Mouse (Mus musculus) fibroblast of lung, adult 2 months (primary cell): ENCODE data around the gene Ggnbp2.

Source experiments
- DNase-seq: peaks from one replicate; pipeline ENCODE4 v3.0.0-alpha.2; 2011; ENCODE audit warnings: low read depth

Ggnbp2 gene

DNA sequence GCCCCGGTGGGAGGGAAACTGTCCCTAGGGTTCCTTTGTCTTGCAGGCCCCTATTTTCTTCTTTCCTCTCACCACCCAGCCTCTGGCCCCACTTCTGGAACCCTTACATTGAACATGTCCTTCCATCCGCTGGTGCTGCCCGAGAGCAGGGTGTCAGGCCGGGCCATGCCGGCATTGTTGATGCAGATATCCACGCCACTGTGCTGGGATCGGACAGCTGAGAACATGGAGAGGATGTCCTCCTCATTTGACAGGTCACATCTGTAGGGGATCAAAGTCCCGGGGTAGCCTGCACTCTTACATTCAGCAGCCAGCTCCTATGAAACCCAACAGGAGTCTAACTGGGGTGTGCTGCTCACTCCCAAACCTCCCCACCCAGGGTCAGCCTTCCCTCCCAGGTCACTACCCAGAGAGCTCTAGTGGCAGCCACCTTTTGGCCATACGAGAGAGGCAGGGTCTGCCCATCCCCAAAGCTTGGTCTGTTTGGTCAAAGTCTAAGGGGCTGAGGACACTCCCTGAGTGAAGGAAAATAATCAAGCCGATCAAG is 45.3 kb downstream of the Ggnbp2 start:
- DNase-seq = no peak

DNA sequence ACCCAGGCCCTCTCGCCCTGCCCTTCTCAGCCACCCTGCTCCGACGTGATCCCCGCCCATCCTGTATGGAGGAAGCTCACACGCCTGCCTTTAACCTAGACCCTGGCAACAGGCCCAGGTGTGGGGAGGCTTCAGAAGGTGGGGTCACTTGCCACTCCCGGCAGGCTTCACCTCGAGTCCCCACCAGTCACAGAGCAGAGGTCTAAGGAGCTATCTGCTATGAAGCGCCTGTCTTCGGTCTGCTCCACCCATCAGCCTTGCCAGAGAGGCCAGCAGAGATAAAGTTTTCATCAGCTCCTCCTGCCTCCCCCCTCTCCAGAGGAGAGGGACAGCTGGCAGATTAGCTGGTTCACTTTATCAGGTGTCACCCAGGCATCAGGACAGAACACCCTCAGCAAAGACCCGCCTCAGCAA is 47.1 kb downstream of the Ggnbp2 start:
- DNase-seq = no peak

- DNase-seq = no peak
Measured at GRCm38 (mm10) chr11:84822487-84822886, 48.1 kb downstream of the Ggnbp2 start.

- DNase-seq = no peak
Measured at GRCm38 (mm10) chr11:84821131-84821770, 49.4 kb downstream of the Ggnbp2 start.

GRCm38 (mm10) chr11:84818961-84819692 is 51.5 kb downstream of the Ggnbp2 start, which contains the start of gene Mrm1:
Gene Mrm1 (minus strand): TSS chr11:84819515.
- DNase-seq = peak; percentile 91

DNA sequence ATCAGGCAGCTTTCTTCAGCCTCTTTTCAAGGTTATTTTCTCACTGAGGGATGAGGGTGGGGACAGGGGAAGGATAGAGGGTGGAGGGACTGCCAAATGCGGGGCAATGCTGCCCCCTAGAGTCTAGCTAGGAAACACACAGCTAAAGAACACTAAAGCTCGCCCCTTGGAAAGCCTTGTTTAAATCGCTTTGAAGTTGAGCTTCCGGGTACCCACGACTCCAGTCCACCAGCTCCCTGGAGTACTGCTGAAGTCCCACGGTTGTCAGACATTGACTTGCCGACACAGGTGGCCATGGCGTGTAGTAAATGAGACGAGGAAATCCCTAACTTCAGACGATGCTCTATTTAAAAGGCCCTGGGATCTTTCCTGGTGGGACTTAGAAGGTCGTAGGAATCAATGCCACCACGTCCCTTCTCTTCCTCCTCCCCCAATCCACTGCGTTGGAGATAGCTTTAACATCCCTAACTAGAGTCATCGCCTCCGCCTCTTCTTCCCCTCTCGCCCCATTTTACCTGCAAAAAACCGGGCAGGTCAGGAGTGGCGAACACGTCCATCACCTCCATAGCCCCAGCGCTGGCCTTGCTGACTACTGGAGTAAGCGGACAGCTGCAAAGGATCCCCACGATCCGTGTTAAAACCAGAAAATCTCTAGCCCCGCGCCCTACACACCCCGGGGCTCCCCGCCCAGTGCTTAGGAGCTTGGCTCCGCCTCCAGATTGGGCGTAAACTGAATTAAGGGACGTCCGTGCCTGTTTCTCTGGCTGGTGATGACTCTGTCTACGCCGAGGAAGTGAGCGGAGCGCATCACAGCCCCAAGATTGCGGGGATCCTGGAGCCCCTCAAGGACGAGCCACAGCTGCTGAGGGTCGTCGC is 52.3 kb downstream of the Ggnbp2 start:
- peak; percentile 57 for DNase-seq

DNA sequence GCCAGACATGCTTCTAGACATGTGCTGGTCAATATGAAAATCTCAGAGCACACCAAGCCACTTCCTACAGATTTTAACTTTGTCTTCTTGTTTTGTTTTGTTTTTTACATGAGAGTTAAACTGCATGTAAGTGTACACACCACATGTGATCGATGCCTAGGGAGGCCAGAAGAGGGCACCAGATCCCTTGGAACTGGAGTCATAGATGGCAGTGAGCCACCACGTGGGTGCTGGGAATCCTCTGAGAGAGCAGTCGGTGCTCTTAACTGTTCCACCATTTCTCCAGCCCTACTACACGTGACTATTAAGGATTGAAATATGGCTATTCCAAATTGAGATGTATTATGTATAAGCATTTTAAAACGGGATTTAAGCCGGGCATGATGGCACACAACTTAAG is 53.3 kb downstream of the Ggnbp2 start:
- DNase-seq = no peak

DNA sequence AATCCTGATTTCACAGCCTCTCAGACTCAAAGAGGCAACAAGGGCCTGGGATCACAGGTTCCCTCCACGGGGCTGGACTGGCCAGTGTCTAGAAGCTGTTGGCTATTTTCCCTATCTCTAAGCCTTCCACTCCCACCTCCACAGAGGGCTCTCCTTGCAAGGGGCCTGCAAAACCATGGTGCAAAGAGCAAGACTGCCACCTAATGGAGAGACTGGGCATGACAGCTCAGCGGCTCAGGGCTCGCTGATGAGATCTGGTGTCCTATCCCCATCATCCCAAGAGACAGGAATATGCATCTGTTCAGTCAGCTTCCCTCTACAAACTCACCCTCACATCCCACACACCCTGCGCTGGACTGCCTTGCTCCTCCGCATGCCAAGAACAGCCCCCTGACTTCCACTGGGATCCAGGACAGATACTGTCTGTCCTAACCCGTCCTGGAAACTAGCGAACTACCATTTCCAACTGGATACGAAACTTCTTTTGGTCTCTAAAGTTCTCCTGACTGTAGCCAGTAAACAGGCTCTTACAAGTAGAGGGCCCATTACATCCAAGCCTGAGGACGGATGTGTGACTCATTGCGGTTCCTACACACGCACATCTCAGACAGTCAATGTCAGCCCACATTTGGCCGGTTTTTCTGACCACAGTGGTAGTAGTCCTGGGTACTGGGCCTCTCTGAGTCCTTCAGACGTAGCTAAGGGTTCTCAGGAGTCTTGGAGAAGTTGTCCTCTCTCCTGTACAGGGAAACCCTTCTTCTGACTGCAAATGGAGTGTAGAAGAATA is 56.7 kb downstream of the Ggnbp2 start:
- DNase-seq = peak; percentile 56

DNA sequence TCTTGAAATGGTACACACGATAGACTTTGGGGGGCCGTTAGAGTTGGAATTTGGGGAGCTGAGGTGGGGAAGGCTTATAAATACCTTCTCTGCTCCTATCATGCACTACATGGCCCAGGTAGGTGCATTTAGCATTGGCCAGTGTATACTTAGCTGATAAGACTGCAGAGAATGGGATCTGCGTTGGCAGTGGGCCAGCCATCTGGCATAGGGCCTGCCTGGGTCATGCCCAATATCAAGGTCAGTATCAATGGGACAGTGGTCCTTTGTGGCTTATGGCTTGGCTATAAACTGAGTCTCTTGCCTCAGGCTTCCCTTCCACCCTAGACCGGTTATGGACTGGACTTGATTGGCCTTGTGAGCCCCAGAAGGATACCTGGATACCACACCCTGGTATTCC is 66.2 kb downstream of the Ggnbp2 start:
- DNase-seq = no peak

GRCm38 (mm10) chr11:84797627-84798353 is 72.8 kb downstream of the Ggnbp2 start:
- no peak for DNase-seq

- no peak for DNase-seq
Measured at GRCm38 (mm10) chr11:84797026-84797425, 73.6 kb downstream of the Ggnbp2 start.

GRCm38 (mm10) chr11:84794496-84795113 is 76.0 kb downstream of the Ggnbp2 start:
- DNase-seq = no peak

- DNase-seq = no peak
Measured at GRCm38 (mm10) chr11:84793545-84793944, 77.1 kb downstream of the Ggnbp2 start.

DNA sequence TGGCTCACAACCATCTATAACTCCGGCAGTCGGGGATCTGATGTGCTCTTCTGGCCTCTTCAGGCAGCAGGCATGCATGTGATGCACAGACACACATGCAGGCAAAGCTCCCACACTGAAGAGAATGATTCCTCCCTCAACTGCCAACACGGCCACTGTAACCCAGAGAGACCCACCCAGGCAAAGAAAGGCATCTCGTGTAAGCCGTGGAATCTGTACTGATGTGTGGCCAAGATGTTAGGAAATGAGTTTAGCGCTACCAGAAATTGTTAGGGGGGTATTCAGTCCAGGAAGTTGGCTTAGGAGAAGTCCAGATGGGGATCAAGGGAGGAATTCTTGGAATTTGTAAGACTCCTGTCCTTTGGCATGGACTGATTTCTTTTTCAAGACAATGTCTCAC is 80.2 kb downstream of the Ggnbp2 start:
- no peak for DNase-seq
